Mouse (Mus musculus) testis, adult 2 months (tissue): ENCODE data around the gene Il9. TPM values are rescaled to one million over a fixed set of nuclear protein-coding genes. Genes with fewer than 3 reads are reported as not detected.

Experiments
- H3K27ac ChIP-seq: fragments of 200-500 bp; 2 replicates; pipeline ENCODE4 v1.5.1; 2012; ENCODE audit warnings: low read depth, low read length; ENCODE audit not compliant: control insufficient read depth, insufficient read depth
- H3K27me3 ChIP-seq: fragments of 200-500 bp; 2 replicates; pipeline ENCODE4 v1.6.1; 2012; ENCODE audit warnings: mild to moderate bottlenecking, low read length, moderate library complexity; ENCODE audit not compliant: control insufficient read depth, insufficient read depth
- H3K36me3 ChIP-seq: fragments of 200-500 bp; 2 replicates; pipeline ENCODE4 v1.6.1; 2012; ENCODE audit warnings: mild to moderate bottlenecking, low read length; ENCODE audit not compliant: control insufficient read depth, insufficient read depth
- H3K4me1 ChIP-seq: fragments of 200-500 bp; 2 replicates; pipeline ENCODE4 v1.6.1; 2012; ENCODE audit warnings: low read length; ENCODE audit not compliant: control insufficient read depth, insufficient read depth
- H3K4me3 ChIP-seq: fragments of 200-500 bp; 2 replicates; pipeline ENCODE4 v1.5.1; 2012; ENCODE audit warnings: low read depth, mild to moderate bottlenecking, low read length, moderate library complexity, mixed read lengths; ENCODE audit not compliant: control insufficient read depth
- CTCF ChIP-seq: fragments of 200-500 bp; IDR thresholded peaks from 2 replicates; pipeline ENCODE4 v1.5.1; 2012; ENCODE audit warnings: low read depth, mild to moderate bottlenecking, inconsistent platforms, low read length, moderate library complexity; ENCODE audit not compliant: control insufficient read depth, insufficient read depth, insufficient replicate concordance
- POLR2A ChIP-seq: fragments of 200-500 bp; IDR thresholded peaks from 2 replicates; pipeline ENCODE4 v1.6.1; 2012; ENCODE audit warnings: low read depth, mild to moderate bottlenecking, inconsistent platforms, low read length, moderate library complexity; ENCODE audit not compliant: control insufficient read depth
- polyA plus RNA-seq: library from polyadenylated mRNA; depleted of rRNA; stranded (reverse); fragments of >200 nt; gene quantifications from 2 replicates; pipeline ENCODE4 v1.2.3, GENCODE M21; 2012; rRNA removed

The Il9 gene
- 0.59 and 0.67 TPM in 2 replicates for polyA plus RNA-seq

DNA sequence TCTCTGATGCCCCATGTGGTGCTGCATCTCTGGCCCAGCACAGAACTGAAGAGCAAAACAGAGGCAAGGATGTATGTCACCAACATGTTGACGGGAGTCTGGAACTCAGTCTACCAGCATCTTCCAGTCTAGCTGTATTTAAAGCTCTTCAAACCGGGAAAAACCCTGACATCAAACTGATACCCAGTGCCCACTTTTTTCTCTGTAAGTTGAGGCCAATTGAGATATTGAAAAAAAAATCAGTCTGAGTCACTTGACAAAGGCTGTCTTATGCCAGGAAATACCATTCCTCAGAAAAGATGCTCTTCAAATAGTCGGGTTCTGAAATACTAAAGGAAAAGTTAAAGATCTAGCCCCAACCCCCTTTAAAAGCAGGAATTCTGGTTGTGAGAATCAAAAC lies at the start of gene Il9:
Gene Il9 (minus strand): TSS at position 101 of the 400 bp plus-strand sequence.
- Histone ChIP-seq H3K27ac (no peak within 1 kb of the TSS), H3K4me1 (no peaks in the 10 kb centered on the region), H3K36me3 (no peaks in the 10 kb centered on the region), H3K4me3 (no peak within 1 kb of the TSS), H3K27me3 (no peaks in the 10 kb centered on the region)
- no peak for TF ChIP-seq POLR2A
- no peak for TF ChIP-seq CTCF

DNA sequence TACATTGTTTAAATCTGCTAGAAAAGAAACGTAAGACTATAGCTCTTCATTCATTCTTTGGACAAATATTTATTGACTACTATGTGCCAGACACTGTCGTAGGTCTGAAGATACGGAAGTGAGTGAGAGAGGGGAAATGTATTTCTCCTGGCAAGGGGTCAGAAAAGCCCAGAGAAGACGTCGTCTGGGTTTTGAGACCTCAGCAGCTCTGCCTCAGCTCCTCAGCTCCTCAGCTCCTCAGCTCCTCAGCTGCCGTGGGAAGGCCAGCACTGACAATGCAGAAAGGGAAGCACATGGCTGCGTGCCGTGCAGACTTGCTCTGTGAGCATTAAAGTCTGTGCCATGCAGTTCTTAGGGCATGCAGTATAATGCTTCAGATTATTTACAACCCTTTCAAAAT lies 47.6 kb upstream of the Il9 start:
- no peaks in the 10 kb centered on the region for H3K36me3 ChIP-seq
- H3K27ac ChIP-seq = no peak overlapping the region
- H3K27me3 ChIP-seq = no peaks in the 10 kb centered on the region
- H3K4me1 ChIP-seq = no peaks in the 10 kb centered on the region
- TF ChIP-seq POLR2A = no peak
- no peak for TF ChIP-seq CTCF
- no peak overlapping the region for H3K4me3 ChIP-seq

DNA sequence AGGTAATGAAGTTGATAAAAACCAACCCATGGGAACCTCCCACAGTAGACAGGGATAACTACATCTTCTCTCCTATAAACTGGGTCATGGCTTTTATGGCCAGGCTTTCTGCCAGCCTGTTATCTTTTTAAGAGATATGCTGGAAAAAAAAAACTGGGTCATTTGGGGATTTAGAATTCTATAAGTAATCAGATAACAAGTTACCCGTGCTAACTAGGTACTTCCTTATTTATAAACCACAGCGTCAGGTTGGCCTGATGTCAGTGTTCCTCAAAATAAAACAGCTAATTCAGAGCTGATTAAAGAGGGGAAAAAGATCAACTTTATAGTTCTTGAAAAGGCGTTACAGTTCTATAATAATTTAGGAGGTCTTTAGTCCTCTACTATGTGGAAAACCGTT lies 47.0 kb upstream of the Il9 start:
- Histone ChIP-seq H3K36me3 (no peaks in the 10 kb centered on the region), H3K27me3 (no peaks in the 10 kb centered on the region)

DNA sequence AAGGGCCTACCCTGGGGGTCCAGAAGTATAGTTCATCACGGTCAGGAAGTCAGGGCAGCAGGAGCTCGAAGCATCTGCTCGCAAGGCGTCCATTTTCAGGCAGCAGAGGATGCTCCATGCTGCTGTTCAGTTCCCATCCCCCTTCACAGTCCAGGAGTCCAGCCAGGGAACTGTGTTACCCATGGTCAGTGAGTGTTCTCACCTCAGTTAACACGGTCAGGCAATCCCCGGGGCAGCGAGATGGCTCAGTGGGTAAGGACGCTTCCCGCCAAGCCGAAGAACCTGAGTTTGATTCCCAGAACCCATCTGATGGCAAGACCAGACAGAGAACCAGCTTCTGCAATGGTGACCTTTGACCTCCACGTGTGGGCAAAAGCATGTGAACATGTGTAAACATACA lies 46.2 kb upstream of the Il9 start:
- no peak overlapping the region for H3K27ac ChIP-seq
- no peak overlapping the region for H3K4me3 ChIP-seq
- H3K36me3 ChIP-seq = no peaks in the 10 kb centered on the region
- H3K27me3 ChIP-seq = no peaks in the 10 kb centered on the region
- TF ChIP-seq POLR2A (no peak), CTCF (no peak)
- H3K4me1 ChIP-seq = no peaks in the 10 kb centered on the region

More for the DNA sequence above, 47.0 kb upstream of the Il9 start:
- H3K4me1 ChIP-seq = no peaks in the 10 kb centered on the region
- H3K27ac ChIP-seq = no peak overlapping the region
- no peak overlapping the region for H3K4me3 ChIP-seq
- no peak for TF ChIP-seq CTCF
- no peak for TF ChIP-seq POLR2A

DNA sequence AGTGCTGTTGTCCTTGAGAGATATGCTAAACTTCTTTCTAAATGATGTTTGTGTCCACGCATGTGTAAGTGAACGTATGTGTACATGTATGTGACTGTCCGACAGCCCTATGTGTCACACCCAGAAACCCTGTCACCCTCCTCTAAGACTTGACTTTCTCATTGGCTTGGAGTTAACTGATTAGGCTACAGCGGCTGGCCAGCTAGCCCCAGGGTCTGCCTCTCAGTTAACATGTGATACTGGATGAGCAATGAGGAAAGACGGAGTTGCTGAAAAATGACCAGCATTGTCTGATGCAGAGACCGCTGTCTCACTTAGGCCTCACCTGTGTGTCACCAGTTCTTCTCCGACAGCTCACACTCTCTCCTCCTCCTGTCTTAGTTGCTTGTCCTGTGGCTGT lies 45.8 kb upstream of the Il9 start:
- H3K27me3 ChIP-seq = no peaks in the 10 kb centered on the region
- H3K36me3 ChIP-seq = no peaks in the 10 kb centered on the region
- TF ChIP-seq CTCF = no peak
- TF ChIP-seq POLR2A = no peak
- H3K4me1 ChIP-seq = peaks cover under 1% of the 10 kb centered on the region
- H3K4me3 ChIP-seq = no peak overlapping the region
- no peak overlapping the region for H3K27ac ChIP-seq

DNA sequence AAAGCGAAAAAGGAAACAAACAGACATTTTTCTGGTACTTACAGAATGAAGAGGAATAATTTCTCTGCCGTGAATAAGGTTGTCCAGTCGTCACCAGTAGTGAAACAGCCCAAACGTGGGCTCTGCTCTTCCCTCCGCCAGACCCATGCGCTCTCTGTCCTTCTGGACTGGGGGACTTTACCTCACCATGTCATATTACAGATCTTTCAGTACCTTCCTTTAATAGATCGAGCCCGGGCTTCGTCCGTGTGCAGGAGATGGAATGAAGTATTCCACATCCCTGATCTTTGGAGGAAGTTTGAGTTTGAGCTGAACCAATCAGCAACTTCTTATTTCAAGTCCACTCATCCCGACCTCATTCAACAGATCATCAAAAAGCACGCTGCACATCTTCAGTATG lies 44.8 kb upstream of the Il9 start:
- no peaks in the 10 kb centered on the region for H3K36me3 ChIP-seq
- H3K4me1 ChIP-seq = peaks cover 7% of the 10 kb centered on the region
- no peak for TF ChIP-seq CTCF
- TF ChIP-seq POLR2A = no peak
- no peaks in the 10 kb centered on the region; the same call in 1 of the 2 replicates for H3K27me3 ChIP-seq
- no peak overlapping the region for H3K4me3 ChIP-seq
- H3K27ac ChIP-seq = no peak overlapping the region

DNA sequence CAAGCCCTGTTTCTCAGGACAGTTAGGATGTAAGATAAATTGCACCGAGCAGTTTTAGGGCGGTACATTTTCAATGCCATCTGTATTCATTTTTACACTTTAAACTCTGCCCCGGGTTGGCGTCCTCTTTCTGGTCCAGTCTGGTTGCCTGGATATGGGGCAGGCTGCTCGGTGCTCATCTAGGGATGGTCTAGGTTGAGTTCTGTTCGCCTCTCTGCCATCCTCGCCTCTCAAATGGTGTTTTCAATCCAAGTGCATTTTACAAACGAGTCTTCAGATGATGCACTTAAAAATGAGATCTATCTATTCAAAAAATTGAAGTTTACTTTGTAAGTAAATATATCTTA lies 40.7 kb upstream of the Il9 start:
- Histone ChIP-seq H3K4me1 (peaks cover 7% of the 10 kb centered on the region), H3K36me3 (no peaks in the 10 kb centered on the region), H3K27me3 (no peaks in the 10 kb centered on the region; the same call in 1 of the 2 replicates), H3K4me3 (peak overlapping the region; percentile 94), H3K27ac (peak overlapping the region; percentile 33; the same call in 1 of the 2 replicates)
- no peak for TF ChIP-seq CTCF
- no peak for TF ChIP-seq POLR2A
